In genomic region chr19:12638049-12638448, GRCm38 (mm10) we compare ENCODE assay signal across 35 mouse cellular contexts. TPM values are rescaled to one million over a fixed set of nuclear protein-coding genes. Genes with fewer than 3 reads are reported as not detected.
DNase-seq lines count a peak whose midpoint lies in the region; ATAC-seq and TF ChIP-seq lines count a peak whose summit lies in the region.
"Had no signal": no experiment of that assay in that cellular context is flagged by ENCODE, and none has a peak within 500 bp of the region (broad histone marks: within the 10 kb centered on the region; RNA-seq: fewer than 3 reads in every experiment).

No protein-coding gene starts in this region.

- in situ Hi-C loops in CH12.LX (cut with MboI; ENCODE audit: low pct_ligation_motif_present, low pct_unique_long_range_greater_than_20kb, low sequenced_read_pairs): no loop called here

- H3K79me2 ChIP-seq in liver, adult 2 months (ENCODE audit: control insufficient read depth, insufficient read depth, low read length): peaks cover 22% of the 10 kb centered on the region
- no peaks in the 10 kb centered on the region for H3K79me2 ChIP-seq in CH12.LX (replicated peaks; ENCODE audit: control insufficient read depth, extremely low read depth, insufficient read depth, poor library complexity, severe bottlenecking)

- TF ChIP-seq CTCF in liver, adult 2 months (IDR thresholded peaks at IDR 0.05; ENCODE audit: low read depth, low read length): no peak
- TF ChIP-seq CTCF in CH12.LX (conservative IDR thresholded peaks at IDR 0.05 in 1 of 2, IDR thresholded peaks at IDR 0.05 in 1 of 2; ENCODE audit: low read depth in 2 of 2, low read length in 2 of 2): no peak
- TF ChIP-seq CTCF in midbrain, postnatal 0 days (IDR thresholded peaks at IDR 0.05): no peak

- peak; percentile 99 for DNase-seq in liver, adult 2 months (ENCODE audit: extremely low read depth, low read depth, low spot score)
- DNase-seq in CH12.LX (ENCODE audit: extremely low read depth) (no peak), NIH3T3 (ENCODE audit: low read depth) (peak; percentile 8)
- no peak for DNase-seq in midbrain, embryonic 10.5 days (ENCODE audit: low spot score)
- no peak for DNase-seq in midbrain, postnatal 0 days (ENCODE audit: low spot score)
- DNase-seq: adrenal gland, adult 2 months; adrenal gland, postnatal 14 days; cerebellum, adult 11 months; cerebellum, adult 2 months; cerebellum, adult 9-11 months; cerebellum, postnatal 25 days; forebrain, postnatal 0 days; gastrocnemius, adult 2 months; gastrocnemius, postnatal 14 days; heart, adult 18-20 months; heart, postnatal 10 days; heart, postnatal 36 days had no signal

- peak overlapping the region; percentile 27; the same call in 1 of the 2 replicates for H3K4me3 ChIP-seq in liver, adult 2 months (ENCODE audit: insufficient read depth, low read depth, low read length)
- H3K4me3 ChIP-seq in liver, embryonic 12.5 days: no peak overlapping the region
- no peak overlapping the region for H3K4me3 ChIP-seq in CH12.LX (replicated peaks in 1 of 3; ENCODE audit: low read depth in 2 of 3, low read length in 2 of 3, poor library complexity in 1 of 3)
- H3K4me3 ChIP-seq in midbrain, embryonic 10.5 days: no peak overlapping the region
- H3K4me3 ChIP-seq in midbrain, postnatal 0 days (ENCODE audit: low read depth, low read length): no peak overlapping the region
- H3K4me3 ChIP-seq: embryonic facial prominence, embryonic 12.5 days; embryonic facial prominence, embryonic 15.5 days; gastrocnemius, adult 2 months; heart, embryonic 12.5 days; heart, embryonic 15.5 days; hindbrain, embryonic 10.5 days; hindbrain, embryonic 13.5 days had no signal

- H3K9ac ChIP-seq in liver, adult 2 months (ENCODE audit: low read depth, low read length): peak overlapping the region; percentile 70
- H3K9ac ChIP-seq in liver, embryonic 12.5 days: no peak overlapping the region
- no peak overlapping the region for H3K9ac ChIP-seq in CH12.LX (ENCODE audit: insufficient read depth, low read depth)
- H3K9ac ChIP-seq in midbrain, postnatal 0 days (replicated peaks; ENCODE audit: low read length, poor library complexity, severe bottlenecking): no peak overlapping the region
- H3K9ac ChIP-seq: embryonic facial prominence, embryonic 12.5 days; embryonic facial prominence, embryonic 15.5 days; forebrain, postnatal 0 days; heart, embryonic 12.5 days; heart, embryonic 15.5 days; hindbrain, embryonic 13.5 days had no signal

- peaks cover 39% of the 10 kb centered on the region for H3K36me3 ChIP-seq in liver, adult 2 months (ENCODE audit: control insufficient read depth, insufficient read depth, low read length)
- H3K36me3 ChIP-seq in liver, embryonic 12.5 days: no peaks in the 10 kb centered on the region
- no peaks in the 10 kb centered on the region for H3K36me3 ChIP-seq in CH12.LX (replicated peaks in 1 of 2; ENCODE audit: control insufficient read depth in 1 of 2, insufficient read depth in 1 of 2, low read length in 1 of 2)
- no peaks in the 10 kb centered on the region for H3K36me3 ChIP-seq in midbrain, embryonic 10.5 days
- no peaks in the 10 kb centered on the region for H3K36me3 ChIP-seq in midbrain, postnatal 0 days (ENCODE audit: insufficient read depth, low read length)
- H3K36me3 ChIP-seq: embryonic facial prominence, embryonic 12.5 days; embryonic facial prominence, embryonic 15.5 days; heart, embryonic 12.5 days; heart, embryonic 15.5 days; hindbrain, embryonic 10.5 days; hindbrain, embryonic 13.5 days had no signal

- dilution Hi-C loops in CH12.LX (cut with MboI; ENCODE audit: extremely low pct_ligation_motif_present, extremely low pct_unique_long_range_greater_than_20kb, low sequenced_read_pairs): no loop called here

- 0 out of 2 replicates have a peak, but pooled peaks cover 3% of the 10 kb centered on the region for H3K27me3 ChIP-seq in liver, adult 2 months (ENCODE audit: control insufficient read depth, insufficient read depth, low read length)
- no peaks in the 10 kb centered on the region for H3K27me3 ChIP-seq in liver, embryonic 12.5 days (replicated peaks)
- no peaks in the 10 kb centered on the region for H3K27me3 ChIP-seq in CH12.LX (replicated peaks)
- no peaks in the 10 kb centered on the region for H3K27me3 ChIP-seq in midbrain, embryonic 10.5 days (ENCODE audit: low read depth, poor library complexity, severe bottlenecking)
- no peaks in the 10 kb centered on the region for H3K27me3 ChIP-seq in midbrain, postnatal 0 days (ENCODE audit: insufficient read depth, low read length)
- H3K27me3 ChIP-seq: embryonic facial prominence, embryonic 12.5 days; embryonic facial prominence, embryonic 15.5 days; heart, embryonic 12.5 days; heart, embryonic 15.5 days; hindbrain, embryonic 13.5 days had no signal

- no peak for TF ChIP-seq RAD21 in CH12.LX (IDR thresholded peaks at IDR 0.05; ENCODE audit: low read depth, low read length)

- H3K9me3 ChIP-seq in liver, embryonic 12.5 days (replicated peaks): no peaks in the 10 kb centered on the region
- H3K9me3 ChIP-seq in CH12.LX (replicated peaks; ENCODE audit: low read length): no peaks in the 10 kb centered on the region
- no peaks in the 10 kb centered on the region for H3K9me3 ChIP-seq in midbrain, embryonic 10.5 days (replicated peaks)
- no peaks in the 10 kb centered on the region for H3K9me3 ChIP-seq in midbrain, postnatal 0 days (ENCODE audit: low read length)
- H3K9me3 ChIP-seq: embryonic facial prominence, embryonic 12.5 days; embryonic facial prominence, embryonic 15.5 days; heart, embryonic 12.5 days; heart, embryonic 15.5 days; hindbrain, embryonic 10.5 days; hindbrain, embryonic 13.5 days had no signal

- ATAC-seq in liver, embryonic 12.5 days: no peak
- ATAC-seq in midbrain, postnatal 0 days (ENCODE audit: low FRiP score): no peak
- ATAC-seq: CD4-positive, CD25-positive, alpha-beta regulatory T cell, adult 4 months; forebrain, embryonic 14.5 days; forebrain, postnatal 0 days; hindbrain, embryonic 16.5 days; Patski had no signal

- no peak for TF ChIP-seq EP300 in CH12.LX (IDR thresholded peaks at IDR 0.05; ENCODE audit: low read length)

- no peak overlapping the region for H3K4me2 ChIP-seq in liver, embryonic 12.5 days
- H3K4me2 ChIP-seq in CH12.LX (ENCODE audit: insufficient read depth, low read depth, poor library complexity, severe bottlenecking): peak overlapping the region; percentile 13; the same call in 1 of the 2 replicates
- no peak overlapping the region for H3K4me2 ChIP-seq in midbrain, postnatal 0 days (ENCODE audit: low read depth, low read length, poor library complexity, severe bottlenecking)
- H3K4me2 ChIP-seq: embryonic facial prominence, embryonic 12.5 days; embryonic facial prominence, embryonic 15.5 days; heart, embryonic 12.5 days; heart, embryonic 15.5 days; hindbrain, embryonic 13.5 days had no signal

- TF ChIP-seq POLR2A in liver, adult 2 months (IDR thresholded peaks at IDR 0.05; ENCODE audit: extremely low read depth, insufficient read depth, low read length): no peak
- no peak for TF ChIP-seq POLR2A in CH12.LX (IDR thresholded peaks at IDR 0.05; ENCODE audit: low read depth, low read length)

- WGBS in liver, adult 2 months: 17% methylated on average over 1 of the region's 1 CpGs
- WGBS in liver, embryonic 12.5 days (ENCODE audit: insufficient replicate concordance): 60% methylated on average over 1 of the region's 1 CpGs
- WGBS in midbrain, embryonic 10.5 days: 88% methylated on average over 1 of the region's 1 CpGs
- WGBS in midbrain, postnatal 0 days: 83% methylated on average over 1 of the region's 1 CpGs

- H3K27ac ChIP-seq in liver, adult 2 months (replicated peaks; ENCODE audit: insufficient read depth, low read depth, low read length): peak overlapping the region; percentile 97
- no peak overlapping the region for H3K27ac ChIP-seq in liver, embryonic 12.5 days
- H3K27ac ChIP-seq in CH12.LX (ENCODE audit: insufficient read depth, low read depth): no peak overlapping the region
- H3K27ac ChIP-seq in midbrain, embryonic 10.5 days (replicated peaks): no peak overlapping the region
- H3K27ac ChIP-seq in midbrain, postnatal 0 days (ENCODE audit: low read depth, low read length): no peak overlapping the region
- H3K27ac ChIP-seq: embryonic facial prominence, embryonic 12.5 days; embryonic facial prominence, embryonic 15.5 days; gastrocnemius, adult 2 months; heart, embryonic 15.5 days; hindbrain, embryonic 10.5 days; hindbrain, embryonic 13.5 days had no signal

- H3K4me1 ChIP-seq in liver, adult 2 months (ENCODE audit: control insufficient read depth, insufficient read depth, low read length): peaks cover 8% of the 10 kb centered on the region; the same call in 1 of the 2 replicates
- no peaks in the 10 kb centered on the region for H3K4me1 ChIP-seq in liver, embryonic 12.5 days
- peaks cover 0 to 5% of the 10 kb centered on the region in 2 experiments; a peak in 1 of 4 replicates for H3K4me1 ChIP-seq in CH12.LX (ENCODE audit: control insufficient read depth in 1 of 2, insufficient read depth in 2 of 2)
- H3K4me1 ChIP-seq in midbrain, embryonic 10.5 days: no peaks in the 10 kb centered on the region
- no peaks in the 10 kb centered on the region for H3K4me1 ChIP-seq in midbrain, postnatal 0 days (ENCODE audit: insufficient read depth, low read length)
- H3K4me1 ChIP-seq: embryonic facial prominence, embryonic 12.5 days; embryonic facial prominence, embryonic 15.5 days; heart, embryonic 12.5 days; heart, embryonic 15.5 days; hindbrain, embryonic 10.5 days; hindbrain, embryonic 13.5 days had no signal

RNA-seq across cellular contexts. Expression of gene Glyat, which starts 4.9 kb away (rescaled TPM):
- total RNA-seq in liver, adult 2 months (2014; rRNA removed): 233 and 277 TPM in 2 replicates
- polyA plus RNA-seq in liver, adult 2 months (2012; rRNA removed): 54.6 and 56.1 TPM in 2 replicates
- 0.33 TPM in 1 of 2 replicates, not detected in the other for polyA plus RNA-seq in liver, embryonic 12.5 days (2016; fragmentation: Nextera tagmentation; extraction: Ambion mirVana)
- total RNA-seq in CH12.LX (2012; rRNA removed) (not detected in 2 replicates), CH12.LX (2014; rRNA removed) (not detected in 2 replicates)
- polyA plus RNA-seq in CH12.LX (2012; ENCODE audit: insufficient read length, low read depth): not detected in 2 replicates
- polyA plus RNA-seq in midbrain, embryonic 10.5 days (2016; fragmentation: Nextera tagmentation; extraction: Ambion mirVana): not detected in 2 replicates
- not detected in 2 replicates for total RNA-seq in midbrain, postnatal 0 days (2014; rRNA removed)
- not detected in 2 replicates for polyA plus RNA-seq in midbrain, postnatal 0 days (2015; fragmentation: Nextera tagmentation; extraction: Ambion mirVana)
- total RNA-seq: common myeloid progenitor, adult 5-6 weeks; forebrain, postnatal 0 days; gastrocnemius, adult 2 months; gastrocnemius, postnatal 4 days; heart, adult 18-20 months; heart, postnatal 10 days; heart, postnatal 36 days had no signal
- polyA plus RNA-seq: adrenal gland, adult 2 months; embryonic facial prominence, embryonic 12.5 days; embryonic facial prominence, embryonic 15.5 days; forebrain, embryonic 11.5 days; forebrain, embryonic 14.5 days; forebrain, postnatal 0 days; frontal cortex, adult 2 months; heart, embryonic 12.5 days; heart, embryonic 15.5 days; hindbrain, embryonic 10.5 days; hindbrain, embryonic 13.5 days; hindbrain, embryonic 16.5 days had no signal

RNA-seq across cellular contexts. Expression of gene Olfr1442, which starts 32.2 kb away (rescaled TPM):
- total RNA-seq in liver, adult 2 months (2014; rRNA removed): 0.28 and 0.40 TPM in 2 replicates
- 0.14 TPM in 1 of 2 replicates, not detected in the other for polyA plus RNA-seq in liver, adult 2 months (2012; rRNA removed)
- not detected in 2 replicates for polyA plus RNA-seq in liver, embryonic 12.5 days (2016; fragmentation: Nextera tagmentation; extraction: Ambion mirVana)
- total RNA-seq in CH12.LX (2012; rRNA removed) (not detected in 2 replicates), CH12.LX (2014; rRNA removed) (not detected in 2 replicates)
- not detected in 2 replicates for polyA plus RNA-seq in CH12.LX (2012; ENCODE audit: insufficient read length, low read depth)
- not detected in 2 replicates for polyA plus RNA-seq in midbrain, embryonic 10.5 days (2016; fragmentation: Nextera tagmentation; extraction: Ambion mirVana)
- not detected in 2 replicates for total RNA-seq in midbrain, postnatal 0 days (2014; rRNA removed)
- polyA plus RNA-seq in midbrain, postnatal 0 days (2015; fragmentation: Nextera tagmentation; extraction: Ambion mirVana): not detected in 2 replicates
- total RNA-seq: adrenal gland, adult 2 months; adrenal gland, postnatal 14 days; adrenal gland, postnatal 4 days; common myeloid progenitor, adult 5-6 weeks; ES-E14; forebrain, postnatal 0 days; gastrocnemius, adult 2 months; gastrocnemius, postnatal 14 days; gastrocnemius, postnatal 4 days; heart, adult 18-20 months; heart, postnatal 10 days; heart, postnatal 36 days had no signal
- polyA plus RNA-seq: adrenal gland, adult 2 months; C2C12; CD4-positive, CD25-positive, alpha-beta regulatory T cell, adult 4 months; cerebellum, adult 2 months; embryonic facial prominence, embryonic 12.5 days; embryonic facial prominence, embryonic 15.5 days; forebrain, embryonic 11.5 days; forebrain, embryonic 14.5 days; forebrain, postnatal 0 days; frontal cortex, adult 2 months; heart, embryonic 12.5 days; heart, embryonic 15.5 days; hindbrain, embryonic 10.5 days; hindbrain, embryonic 13.5 days; hindbrain, embryonic 16.5 days; Patski had no signal

RNA-seq across cellular contexts. Expression of gene Gm4952, which starts 38.3 kb away (rescaled TPM):
- 91.4 and 132 TPM in 2 replicates for total RNA-seq in liver, adult 2 months (2014; rRNA removed)
- polyA plus RNA-seq in liver, adult 2 months (2012; rRNA removed): 41.7 and 68.7 TPM in 2 replicates
- polyA plus RNA-seq in liver, embryonic 12.5 days (2016; fragmentation: Nextera tagmentation; extraction: Ambion mirVana): 0.57 and 0.68 TPM in 2 replicates
- total RNA-seq in CH12.LX (2012; rRNA removed) (0.13 and 0.17 TPM in 2 replicates), CH12.LX (2014; rRNA removed) (0.26 TPM in 1 of 2 replicates, not detected in the other)
- not detected in 2 replicates for polyA plus RNA-seq in CH12.LX (2012; ENCODE audit: insufficient read length, low read depth)
- polyA plus RNA-seq in midbrain, embryonic 10.5 days (2016; fragmentation: Nextera tagmentation; extraction: Ambion mirVana): not detected in 2 replicates
- total RNA-seq in midbrain, postnatal 0 days (2014; rRNA removed): 0.16 and 2.5 TPM in 2 replicates
- 0.28 and 0.52 TPM in 2 replicates for polyA plus RNA-seq in midbrain, postnatal 0 days (2015; fragmentation: Nextera tagmentation; extraction: Ambion mirVana)
- total RNA-seq: common myeloid progenitor, adult 5-6 weeks; ES-E14; gastrocnemius, adult 2 months; gastrocnemius, postnatal 14 days; heart, adult 18-20 months; heart, postnatal 10 days; heart, postnatal 36 days had no signal
- polyA plus RNA-seq: adrenal gland, adult 2 months; C2C12; CD4-positive, CD25-positive, alpha-beta regulatory T cell, adult 4 months; embryonic facial prominence, embryonic 15.5 days; forebrain, embryonic 11.5 days; forebrain, embryonic 14.5 days had no signal

RNA-seq across cellular contexts. Expression of gene Olfr1443, which starts 39.9 kb away (rescaled TPM):
- total RNA-seq in liver, adult 2 months (2014; rRNA removed): 0.09 TPM in 1 of 2 replicates, not detected in the other
- polyA plus RNA-seq in liver, adult 2 months (2012; rRNA removed): 0.05 TPM in 1 of 2 replicates, not detected in the other
- polyA plus RNA-seq in liver, embryonic 12.5 days (2016; fragmentation: Nextera tagmentation; extraction: Ambion mirVana): not detected in 2 replicates
- total RNA-seq in CH12.LX (2012; rRNA removed) (not detected in 2 replicates), CH12.LX (2014; rRNA removed) (not detected in 2 replicates)
- polyA plus RNA-seq in CH12.LX (2012; ENCODE audit: insufficient read length, low read depth): not detected in 2 replicates
- not detected in 2 replicates for polyA plus RNA-seq in midbrain, embryonic 10.5 days (2016; fragmentation: Nextera tagmentation; extraction: Ambion mirVana)
- total RNA-seq in midbrain, postnatal 0 days (2014; rRNA removed): not detected in 2 replicates
- polyA plus RNA-seq in midbrain, postnatal 0 days (2015; fragmentation: Nextera tagmentation; extraction: Ambion mirVana): not detected in 2 replicates
- total RNA-seq: adrenal gland, adult 2 months; adrenal gland, postnatal 14 days; adrenal gland, postnatal 4 days; common myeloid progenitor, adult 5-6 weeks; ES-E14; forebrain, postnatal 0 days; gastrocnemius, adult 2 months; gastrocnemius, postnatal 14 days; gastrocnemius, postnatal 4 days; heart, adult 18-20 months; heart, postnatal 10 days; heart, postnatal 36 days had no signal
- polyA plus RNA-seq: adrenal gland, adult 2 months; C2C12; CD4-positive, CD25-positive, alpha-beta regulatory T cell, adult 4 months; cerebellum, adult 2 months; embryonic facial prominence, embryonic 12.5 days; embryonic facial prominence, embryonic 15.5 days; forebrain, embryonic 11.5 days; forebrain, embryonic 14.5 days; forebrain, postnatal 0 days; frontal cortex, adult 2 months; heart, embryonic 12.5 days; heart, embryonic 15.5 days; hindbrain, embryonic 10.5 days; hindbrain, embryonic 13.5 days; hindbrain, embryonic 16.5 days; Patski had no signal

RNA-seq across cellular contexts. Expression of gene Keg1, which starts 57.5 kb away (rescaled TPM):
- total RNA-seq in liver, adult 2 months (2014; rRNA removed): 146 and 154 TPM in 2 replicates
- polyA plus RNA-seq in liver, adult 2 months (2012; rRNA removed): 67.6 and 93.4 TPM in 2 replicates
- 0.38 and 0.44 TPM in 2 replicates for polyA plus RNA-seq in liver, embryonic 12.5 days (2016; fragmentation: Nextera tagmentation; extraction: Ambion mirVana)
- total RNA-seq in CH12.LX (2012; rRNA removed): not detected in 2 replicates
- not detected in 2 replicates for total RNA-seq in CH12.LX (2014; rRNA removed)
- not detected in 2 replicates for polyA plus RNA-seq in CH12.LX (2012; ENCODE audit: insufficient read length, low read depth)
- not detected in 2 replicates for polyA plus RNA-seq in midbrain, embryonic 10.5 days (2016; fragmentation: Nextera tagmentation; extraction: Ambion mirVana)
- total RNA-seq in midbrain, postnatal 0 days (2014; rRNA removed): not detected in 2 replicates
- polyA plus RNA-seq in midbrain, postnatal 0 days (2015; fragmentation: Nextera tagmentation; extraction: Ambion mirVana): not detected in 2 replicates
- total RNA-seq: common myeloid progenitor, adult 5-6 weeks; ES-E14; forebrain, postnatal 0 days; gastrocnemius, adult 2 months; gastrocnemius, postnatal 14 days; heart, adult 18-20 months; heart, postnatal 10 days; heart, postnatal 36 days had no signal
- polyA plus RNA-seq: adrenal gland, adult 2 months; C2C12; CD4-positive, CD25-positive, alpha-beta regulatory T cell, adult 4 months; cerebellum, adult 2 months; embryonic facial prominence, embryonic 12.5 days; embryonic facial prominence, embryonic 15.5 days; forebrain, embryonic 11.5 days; forebrain, embryonic 14.5 days; forebrain, postnatal 0 days; frontal cortex, adult 2 months; heart, embryonic 12.5 days; heart, embryonic 15.5 days; hindbrain, embryonic 10.5 days; hindbrain, embryonic 13.5 days; hindbrain, embryonic 16.5 days had no signal

Comparison
In these comparisons a context has a peak if more than half of its experiments do, and no peak if none do; other contexts are left out.
1. RNA of gene Glyat, which starts 4.9 kb away (polyA plus RNA-seq): 54.6 to 56.1 TPM in liver, adult 2 months; not detected in midbrain, postnatal 0 days, 0.33 TPM in liver, embryonic 12.5 days, not detected in CH12.LX and not detected in midbrain, embryonic 10.5 days; every median in the first group is over 10 times any median in the second.
2. RNA of gene Gm4952, which starts 38.3 kb away (polyA plus RNA-seq): 41.7 to 68.7 TPM in liver, adult 2 months; 0.57 to 0.68 TPM in liver, embryonic 12.5 days, 0.28 to 0.52 TPM in midbrain, postnatal 0 days, not detected in CH12.LX and not detected in midbrain, embryonic 10.5 days; every median in the first group is over 10 times any median in the second.
3. DNase-seq: peak in liver, adult 2 months (single experiment) and NIH3T3 (single experiment); none in CH12.LX (single experiment), midbrain, embryonic 10.5 days (single experiment) and midbrain, postnatal 0 days (single experiment).